18 mouse cellular contexts compared by ENCODE assay signal in the genomic region with DNA sequence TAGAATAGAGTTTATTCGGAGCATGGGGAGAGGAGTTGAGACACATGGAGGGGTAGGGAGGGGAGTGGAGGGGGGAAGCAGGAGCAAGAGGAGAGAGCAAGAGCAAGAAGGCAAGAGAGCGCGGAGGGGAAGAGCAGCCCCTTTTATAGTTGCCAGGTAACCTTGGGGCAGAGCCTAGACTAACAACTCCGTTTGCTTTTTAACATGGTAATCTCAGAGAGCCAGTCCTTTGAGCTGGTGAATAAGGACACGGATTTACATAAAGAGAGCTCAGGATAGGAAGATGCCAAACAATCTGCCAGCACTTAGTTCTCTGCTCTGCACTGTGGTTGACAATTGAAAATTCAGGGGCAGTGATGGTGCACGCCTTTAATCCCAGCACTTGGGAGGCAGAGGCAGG. TPM values are rescaled to one million over a fixed set of nuclear protein-coding genes. Genes with fewer than 3 reads are reported as not detected.
DNase-seq lines count a peak whose midpoint lies in the region; ATAC-seq and TF ChIP-seq lines count a peak whose summit lies in the region.
"Had no signal": no experiment of that assay in that cellular context is flagged by ENCODE, and none has a peak within 500 bp of the region (broad histone marks: within the 10 kb centered on the region; RNA-seq: fewer than 3 reads in every experiment).

No protein-coding gene starts in this region.

- TF ChIP-seq POLR2A in liver, adult 2 months (IDR thresholded peaks at IDR 0.05; ENCODE audit: extremely low read depth, insufficient read depth, low read length): no peak
- TF ChIP-seq POLR2A in ES-Bruce4 (IDR thresholded peaks at IDR 0.05; ENCODE audit: insufficient read depth, low read length): no peak

- TF ChIP-seq EP300 in ES-Bruce4 (IDR thresholded peaks at IDR 0.05; ENCODE audit: insufficient read depth, low read depth, low read length): no peak

- in situ Hi-C loops in ES-E14 (cut with MboI; ENCODE audit: low sequenced_read_pairs in 2 of 2, unreplicated experiment in 2 of 2): no loop called here

- no peaks in the 10 kb centered on the region for H3K9me3 ChIP-seq in liver, embryonic 12.5 days (replicated peaks)
- H3K9me3 ChIP-seq in ES-Bruce4 (replicated peaks; ENCODE audit: control insufficient read depth, insufficient read depth, low read length, poor library complexity, severe bottlenecking) (no peaks in the 10 kb centered on the region), ES-E14 (ENCODE audit: control insufficient read depth, insufficient read depth, low read depth, low read length) (no peaks in the 10 kb centered on the region)
- H3K9me3 ChIP-seq in midbrain, embryonic 14.5 days (ENCODE audit: control insufficient read depth, low read length): no peaks in the 10 kb centered on the region
- H3K9me3 ChIP-seq: embryonic facial prominence, embryonic 12.5 days; limb, embryonic 13.5 days had no signal

- peak overlapping the region; percentile 100 for H3K27ac ChIP-seq in liver, adult 2 months (replicated peaks; ENCODE audit: insufficient read depth, low read depth, low read length)
- no peak overlapping the region for H3K27ac ChIP-seq in liver, embryonic 12.5 days
- peak overlapping the region; percentile 96 for H3K27ac ChIP-seq in ES-Bruce4 (ENCODE audit: insufficient read depth, low read length)
- H3K27ac ChIP-seq in ES-E14 (ENCODE audit: insufficient read depth, low read depth, low read length, poor library complexity, severe bottlenecking): peak overlapping the region; percentile 99
- H3K27ac ChIP-seq in midbrain, embryonic 14.5 days (replicated peaks; ENCODE audit: low read depth, low read length): no peak overlapping the region
- H3K27ac ChIP-seq: embryonic facial prominence, embryonic 12.5 days; limb, embryonic 13.5 days had no signal

- no peaks in the 10 kb centered on the region; the same call in 1 of the 2 replicates for H3K79me2 ChIP-seq in liver, adult 2 months (ENCODE audit: control insufficient read depth, insufficient read depth, low read length)

- peaks cover 10% of the 10 kb centered on the region for H3K36me3 ChIP-seq in liver, adult 2 months (ENCODE audit: control insufficient read depth, insufficient read depth, low read length)
- no peaks in the 10 kb centered on the region for H3K36me3 ChIP-seq in liver, embryonic 12.5 days
- H3K36me3 ChIP-seq in ES-Bruce4 (ENCODE audit: control insufficient read depth, insufficient read depth, low read length, poor library complexity, severe bottlenecking) (no peaks in the 10 kb centered on the region), ES-E14 (ENCODE audit: control insufficient read depth, insufficient read depth, low read length, poor library complexity, severe bottlenecking) (no peaks in the 10 kb centered on the region)
- no peaks in the 10 kb centered on the region for H3K36me3 ChIP-seq in midbrain, embryonic 14.5 days (ENCODE audit: control insufficient read depth, insufficient read depth, low read length)
- H3K36me3 ChIP-seq: embryonic facial prominence, embryonic 12.5 days; limb, embryonic 13.5 days had no signal

- no peak for TF ChIP-seq CTCF in liver, adult 2 months (IDR thresholded peaks at IDR 0.05; ENCODE audit: low read depth, low read length)
- TF ChIP-seq CTCF in ES-Bruce4 (IDR thresholded peaks at IDR 0.05; ENCODE audit: low read depth, low read length): no peak

- no peaks in the 10 kb centered on the region for H3K27me3 ChIP-seq in liver, adult 2 months (ENCODE audit: control insufficient read depth, insufficient read depth, low read length)
- no peaks in the 10 kb centered on the region for H3K27me3 ChIP-seq in liver, embryonic 12.5 days (replicated peaks)
- no peaks in the 10 kb centered on the region for H3K27me3 ChIP-seq in ES-Bruce4 (ENCODE audit: control insufficient read depth, insufficient read depth, low read length, poor library complexity, severe bottlenecking)
- H3K27me3 ChIP-seq in midbrain, embryonic 14.5 days (ENCODE audit: control insufficient read depth, insufficient read depth, low read length): no peaks in the 10 kb centered on the region

- no peak overlapping the region for H3K4me2 ChIP-seq in liver, embryonic 12.5 days
- H3K4me2 ChIP-seq in midbrain, embryonic 14.5 days (ENCODE audit: low read length): no peak overlapping the region
- H3K4me2 ChIP-seq: embryonic facial prominence, embryonic 12.5 days; limb, embryonic 13.5 days had no signal

- peak; percentile 47 for DNase-seq in liver, adult 2 months (ENCODE audit: extremely low read depth, low read depth, low spot score)
- DNase-seq in ES-E14 (ENCODE audit: low read depth, low spot score): no peak
- peak; percentile 32 for DNase-seq in midbrain, embryonic 14.5 days
- no peak for DNase-seq in layer of hippocampus, postnatal 10 days (ENCODE audit: low spot score in 2 of 2)
- DNase-seq in embryo, embryonic 10.5 days (ENCODE audit: low spot score): no peak
- DNase-seq: adrenal gland, postnatal 10 days; cerebellum, adult 9-11 months; gastrocnemius, postnatal 36 days; kidney, adult 11 months; lung, postnatal 36 days; retina, postnatal 1 day; right cerebral cortex, postnatal 4 days had no signal

- WGBS in liver, adult 2 months: 34% methylated on average over 6 of the region's 6 CpGs
- WGBS in liver, embryonic 12.5 days (ENCODE audit: insufficient replicate concordance): 65% methylated on average over 6 of the region's 6 CpGs
- 22% methylated on average over 6 of the region's 6 CpGs for WGBS in midbrain, embryonic 14.5 days

- H3K4me1 ChIP-seq in liver, adult 2 months (ENCODE audit: control insufficient read depth, insufficient read depth, low read length): peaks cover 6% of the 10 kb centered on the region
- peaks cover 35% of the 10 kb centered on the region for H3K4me1 ChIP-seq in liver, embryonic 12.5 days
- peaks cover 9% of the 10 kb centered on the region for H3K4me1 ChIP-seq in ES-Bruce4 (ENCODE audit: control insufficient read depth, insufficient read depth, low read length)
- H3K4me1 ChIP-seq in ES-E14 (ENCODE audit: control insufficient read depth in 2 of 2, insufficient read depth in 2 of 2, low read length in 2 of 2, poor library complexity in 1 of 2): peaks cover 2 to 20% of the 10 kb centered on the region in 2 experiments; a peak in 2 of 4 replicates
- H3K4me1 ChIP-seq in midbrain, embryonic 14.5 days (ENCODE audit: control insufficient read depth, insufficient read depth, low read length): no peaks in the 10 kb centered on the region
- H3K4me1 ChIP-seq: limb, embryonic 13.5 days had no signal

- ATAC-seq in liver, embryonic 12.5 days: no peak
- no peak for ATAC-seq in midbrain, embryonic 14.5 days (ENCODE audit: low FRiP score, low TSS enrichment)
- ATAC-seq: forebrain, embryonic 16.5 days had no signal

- H3K4me3 ChIP-seq in liver, adult 2 months (ENCODE audit: insufficient read depth, low read depth, low read length): no peak overlapping the region; the same call in 1 of the 2 replicates
- no peak overlapping the region for H3K4me3 ChIP-seq in liver, embryonic 12.5 days
- H3K4me3 ChIP-seq in ES-Bruce4 (ENCODE audit: low read depth, low read length) (no peak overlapping the region), ES-E14 (ENCODE audit: insufficient read depth in 1 of 2, low read depth in 1 of 2, low read length in 2 of 2, poor library complexity in 1 of 2, severe bottlenecking in 1 of 2) (peak overlapping the region in 1 of 2 experiments; percentile 0; a peak in 2 of 4 replicates)
- H3K4me3 ChIP-seq in midbrain, embryonic 14.5 days (replicated peaks; ENCODE audit: low read depth, low read length): no peak overlapping the region
- H3K4me3 ChIP-seq: embryonic facial prominence, embryonic 12.5 days; erythroblast, embryonic 14.5 days; limb, embryonic 13.5 days had no signal

- peak overlapping the region; percentile 74 for H3K9ac ChIP-seq in liver, adult 2 months (ENCODE audit: low read depth, low read length)
- H3K9ac ChIP-seq in liver, embryonic 12.5 days: no peak overlapping the region
- H3K9ac ChIP-seq in ES-Bruce4 (ENCODE audit: low read depth, poor library complexity, severe bottlenecking): peak overlapping the region; percentile 35; the same call in 1 of the 2 replicates
- 0 out of 2 replicates have a peak overlapping the region, but pooled peaks have one; percentile 79 for H3K9ac ChIP-seq in ES-E14 (ENCODE audit: insufficient read depth, low read depth, low read length, poor library complexity, severe bottlenecking)
- no peak overlapping the region for H3K9ac ChIP-seq in midbrain, embryonic 14.5 days (replicated peaks; ENCODE audit: low read length)
- H3K9ac ChIP-seq: embryonic facial prominence, embryonic 12.5 days; limb, embryonic 13.5 days had no signal

TF ChIP-seq in ES-E14, 5 proteins besides CTCF, POLR2A, EP300 and RAD21:
- no peak for TF ChIP-seq CHD2 (IDR thresholded peaks at IDR 0.05; ENCODE audit: low read depth, low read length)
- TF ChIP-seq ZNF384 (IDR thresholded peaks at IDR 0.05; ENCODE audit: low read depth, low read length): no peak
- no peak for TF ChIP-seq MAFK (IDR thresholded peaks at IDR 0.05; ENCODE audit: insufficient read depth, low read depth, low read length)
- TF ChIP-seq ZC3H11A (IDR thresholded peaks at IDR 0.05; ENCODE audit: borderline replicate concordance, low read depth, low read length): no peak
- no peak for TF ChIP-seq HCFC1 (IDR thresholded peaks at IDR 0.05; ENCODE audit: borderline replicate concordance, insufficient read depth, low read length)
TF ChIP-seq in ES-E14: peak in this region for 0.

RNA-seq across cellular contexts. Expression of gene Cpsf6, which starts 31.3 kb away (rescaled TPM):
- 32.8 and 33.1 TPM in 2 replicates for total RNA-seq in liver, adult 2 months (2014; rRNA removed)
- polyA plus RNA-seq in liver, adult 2 months (2012; rRNA removed): 17.0 and 23.7 TPM in 2 replicates
- polyA plus RNA-seq in liver, embryonic 12.5 days (2016; fragmentation: Nextera tagmentation; extraction: Ambion mirVana): 92.5 and 96.8 TPM in 2 replicates
- 205 and 225 TPM in 2 replicates for polyA plus RNA-seq in ES-Bruce4 (2011; ENCODE audit: insufficient read depth, insufficient read length, low read depth, missing spikeins)
- total RNA-seq in ES-E14 (2012; rRNA removed): 116 and 129 TPM in 2 replicates
- 207 and 213 TPM in 2 replicates for polyA plus RNA-seq in midbrain, embryonic 14.5 days (2014; fragmentation: Nextera tagmentation; extraction: Ambion mirVana)
- total RNA-seq in layer of hippocampus, postnatal 10 days (2021): 100 to 1,000 TPM; 116 to 122 TPM

Comparison
In these comparisons a context has a peak if more than half of its experiments do, and no peak if none do; other contexts are left out.
1. H3K27ac ChIP-seq: peak in liver, adult 2 months (single experiment), ES-Bruce4 (single experiment) and ES-E14 (single experiment); none in liver, embryonic 12.5 days (single experiment) and midbrain, embryonic 14.5 days (single experiment).
2. H3K9ac ChIP-seq: peak in liver, adult 2 months (single experiment), ES-Bruce4 (single experiment) and ES-E14 (single experiment); none in liver, embryonic 12.5 days (single experiment) and midbrain, embryonic 14.5 days (single experiment).
3. DNase-seq: peak in liver, adult 2 months (single experiment) and midbrain, embryonic 14.5 days (single experiment); none in ES-E14 (single experiment), layer of hippocampus, postnatal 10 days (0 of 2) and embryo, embryonic 10.5 days (single experiment).